Mouse (Mus musculus): ENCODE measurements around the gene Tchhl1. TPM values are rescaled to one million over a fixed set of nuclear protein-coding genes. Genes with fewer than 3 reads are reported as not detected.

Tchhl1 gene
- polyA plus RNA-seq, 1 experiment: not detected

DNA sequence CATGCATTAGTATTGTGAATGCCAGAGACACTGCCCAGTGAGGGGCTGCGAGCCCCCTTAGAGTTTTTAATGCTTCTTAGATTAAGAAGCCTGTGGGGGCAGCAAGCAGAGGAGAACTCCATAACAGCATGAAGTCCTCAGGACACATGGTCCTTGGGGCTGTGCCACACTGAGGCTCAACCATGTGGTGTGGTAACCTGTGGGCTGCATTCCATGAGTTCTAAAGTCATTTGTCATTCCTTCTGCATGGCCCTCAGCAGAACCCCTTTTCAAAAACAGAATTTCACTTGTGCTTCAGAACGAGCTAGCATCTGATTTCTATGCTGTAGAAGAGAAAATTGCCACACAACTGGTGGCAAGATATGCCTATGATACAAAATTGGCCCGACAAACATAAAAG, 23.6 kb downstream of the Tchhl1 start:
- TF ChIP-seq GATA1 (IDR thresholded peaks at IDR 0.05; ENCODE audit: low read length): no peak

DNA sequence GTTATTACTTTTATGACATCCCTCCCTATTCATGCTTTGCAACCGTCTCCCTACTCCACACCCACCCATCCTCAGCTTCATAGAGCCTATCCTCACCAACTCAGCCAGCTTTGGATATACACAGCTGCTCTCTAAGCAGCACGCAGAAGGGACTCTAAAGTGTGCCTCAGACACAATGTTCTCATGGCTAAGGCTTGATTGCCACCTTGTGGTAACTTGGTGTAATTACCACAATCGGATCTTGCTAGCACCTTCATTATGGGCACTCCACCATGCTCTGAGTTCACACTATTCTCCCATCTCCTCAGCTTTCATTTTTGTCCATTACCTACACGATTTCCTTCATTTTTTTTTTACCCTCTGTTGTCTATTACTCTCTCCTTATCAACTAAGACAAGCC, 25.4 kb downstream of the Tchhl1 start:
- no peak for TF ChIP-seq GATA1 (IDR thresholded peaks at IDR 0.05; ENCODE audit: low read length)

DNA sequence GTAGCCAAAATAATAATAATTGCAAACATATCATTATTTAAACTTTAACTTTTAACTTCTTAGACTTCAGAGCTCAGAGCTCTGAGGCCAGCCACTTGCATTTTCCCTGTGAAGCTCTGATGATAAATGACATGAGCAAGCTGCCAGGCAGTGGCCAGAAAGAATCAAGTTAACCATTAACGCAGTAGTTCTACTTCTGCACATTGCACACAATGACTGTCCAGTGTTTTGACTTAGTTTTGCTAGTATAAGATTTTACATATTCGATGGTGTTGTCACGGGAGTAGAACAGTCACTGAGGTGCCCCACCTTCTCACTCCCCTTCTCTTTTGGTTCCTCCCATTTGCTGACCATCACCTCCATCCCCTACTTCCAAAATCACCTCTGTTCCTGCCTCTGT, 28.6 kb downstream of the Tchhl1 start:
- TF ChIP-seq GATA1 (IDR thresholded peaks at IDR 0.05; ENCODE audit: low read length): no peak

DNA sequence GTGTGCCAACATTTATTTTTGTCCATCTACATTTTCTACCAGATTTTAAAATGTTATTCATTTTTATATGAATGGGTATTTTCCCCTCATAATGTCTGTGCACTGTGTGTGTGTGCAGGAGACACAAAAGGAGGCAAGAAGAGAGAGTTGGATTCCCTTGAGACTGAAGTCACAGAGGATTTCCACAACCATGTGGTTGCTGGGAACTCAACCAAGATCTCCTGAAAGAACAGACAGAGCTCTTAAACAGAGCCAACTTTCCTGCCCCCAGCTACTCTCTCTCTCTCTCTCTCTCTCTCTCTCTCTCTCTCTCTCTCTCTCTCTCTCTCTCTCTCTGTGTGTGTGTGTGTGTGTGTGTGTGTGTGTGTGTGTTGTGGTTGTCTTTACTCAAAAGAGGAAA, 30.6 kb downstream of the Tchhl1 start:
- no peak for TF ChIP-seq GATA1 (IDR thresholded peaks at IDR 0.05; ENCODE audit: low read length)

DNA sequence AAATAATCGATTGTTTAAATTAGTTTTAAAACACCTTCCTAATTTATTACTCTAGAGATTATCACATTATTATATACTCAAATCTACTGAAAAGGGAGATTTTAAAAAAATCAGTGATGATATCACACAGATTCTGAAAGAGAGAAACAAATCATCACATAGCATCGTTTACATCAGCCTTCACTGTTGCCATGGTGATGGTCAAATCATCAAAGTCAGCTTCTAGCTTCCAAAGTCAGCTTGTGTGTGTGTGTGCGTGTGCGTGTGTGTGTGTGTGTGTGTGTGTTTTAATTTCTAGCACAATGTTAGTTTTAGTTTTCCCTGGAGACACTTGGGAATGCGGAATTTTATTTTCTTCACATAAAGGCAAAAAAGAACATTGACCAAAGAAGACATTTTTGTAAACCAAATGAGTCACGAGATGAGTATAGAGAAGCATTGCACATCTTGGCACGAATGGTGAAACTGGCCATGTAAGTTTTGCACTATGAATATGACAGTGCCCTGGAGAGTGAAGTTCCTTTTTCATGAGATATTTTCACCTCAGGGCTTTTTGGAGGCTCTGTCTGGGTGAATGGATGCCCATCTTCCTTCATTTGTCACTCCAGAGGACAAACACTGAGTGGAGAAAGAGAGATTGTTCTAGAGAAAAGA, 36.1 kb downstream of the Tchhl1 start:
- no peak for TF ChIP-seq GATA1 (IDR thresholded peaks at IDR 0.05; ENCODE audit: low read length)

DNA sequence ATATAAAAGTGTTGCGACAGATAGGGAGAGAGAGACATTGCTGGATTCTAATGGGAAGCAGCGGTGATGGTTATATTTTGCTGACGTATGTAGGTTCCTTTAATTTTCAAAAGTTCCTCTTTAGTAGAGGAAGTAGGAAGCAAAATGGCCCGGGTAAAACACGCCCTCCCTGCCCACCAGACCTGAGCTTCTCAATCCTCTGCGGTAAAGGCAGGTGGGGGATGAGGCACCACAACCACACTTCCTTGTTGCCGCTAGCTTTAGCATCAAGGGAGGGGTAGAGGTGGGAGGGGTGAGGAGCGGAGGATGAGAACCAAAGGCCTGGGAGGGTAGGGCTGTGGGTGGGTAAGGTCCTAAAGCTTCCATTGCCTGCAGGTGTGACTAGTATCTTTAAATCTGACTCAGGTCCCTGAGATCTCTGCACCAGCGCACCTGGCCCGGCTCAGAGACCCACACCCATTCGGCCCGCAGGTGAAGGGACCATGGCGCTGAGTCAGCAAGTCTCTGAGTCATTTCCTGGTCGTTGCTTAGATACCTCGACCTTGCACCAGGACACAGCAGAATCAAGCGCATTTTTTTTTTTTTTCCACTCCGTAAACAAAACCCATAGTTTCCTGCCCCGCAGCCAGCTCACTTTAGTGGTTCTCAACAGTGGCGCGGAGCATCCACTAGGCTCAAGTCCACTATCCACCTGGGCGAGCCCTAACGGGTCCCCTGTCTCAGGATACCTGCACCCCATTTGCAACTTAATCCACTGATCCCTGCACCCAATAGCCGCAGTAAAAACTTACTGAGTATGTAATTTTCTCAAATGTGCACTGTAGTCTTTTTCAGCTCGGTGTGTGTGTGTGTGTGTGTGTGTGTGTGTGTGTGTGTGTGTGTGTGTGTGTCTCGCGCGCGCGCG, 37.7 kb downstream of the Tchhl1 start:
- TF ChIP-seq GATA1 (IDR thresholded peaks at IDR 0.05; ENCODE audit: low read length): no peak

DNA sequence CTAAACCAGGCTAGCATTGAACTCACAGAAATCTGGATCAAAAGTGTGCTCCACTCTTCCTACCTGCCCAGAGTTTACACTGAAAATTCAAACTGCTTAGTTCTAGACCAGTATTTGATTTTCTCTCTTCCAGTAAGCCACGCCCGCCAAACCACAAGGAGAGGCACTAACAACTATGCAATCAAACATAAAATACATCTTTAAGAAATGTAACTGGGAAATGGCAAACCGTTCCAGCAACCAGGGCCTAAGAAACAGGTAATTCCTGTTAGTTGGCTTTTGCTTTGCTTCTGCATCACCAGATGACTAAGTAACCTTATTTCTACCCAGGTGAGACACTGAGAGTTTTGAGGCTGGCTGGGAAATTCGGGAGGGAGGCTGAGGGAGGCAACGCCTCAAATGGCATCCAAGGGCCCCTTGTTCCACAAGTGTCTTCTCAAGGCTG, 38.3 kb downstream of the Tchhl1 start:
- TF ChIP-seq GATA1 (IDR thresholded peaks at IDR 0.05; ENCODE audit: low read length): no peak

DNA sequence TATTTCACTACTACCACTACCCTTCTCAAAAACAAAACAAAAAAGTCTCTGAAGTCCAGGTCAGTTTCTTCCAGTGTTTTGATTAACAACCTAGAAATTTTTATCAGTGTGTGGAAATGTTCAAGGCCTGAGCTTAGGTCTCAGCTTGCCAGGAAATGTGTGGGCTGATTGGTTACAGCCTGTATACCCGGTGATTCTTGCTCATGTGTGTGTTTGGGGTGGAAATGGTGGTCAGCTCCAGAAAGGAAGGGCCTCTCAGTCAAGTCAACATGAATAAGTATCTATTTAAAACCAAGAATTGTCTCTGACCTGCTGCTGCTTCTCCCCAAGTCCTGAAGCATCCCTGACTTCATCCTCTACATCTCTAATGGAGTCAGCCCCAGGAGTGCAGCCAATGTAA, 40.7 kb downstream of the Tchhl1 start:
- no peak for TF ChIP-seq GATA1 (IDR thresholded peaks at IDR 0.05; ENCODE audit: low read length)

DNA sequence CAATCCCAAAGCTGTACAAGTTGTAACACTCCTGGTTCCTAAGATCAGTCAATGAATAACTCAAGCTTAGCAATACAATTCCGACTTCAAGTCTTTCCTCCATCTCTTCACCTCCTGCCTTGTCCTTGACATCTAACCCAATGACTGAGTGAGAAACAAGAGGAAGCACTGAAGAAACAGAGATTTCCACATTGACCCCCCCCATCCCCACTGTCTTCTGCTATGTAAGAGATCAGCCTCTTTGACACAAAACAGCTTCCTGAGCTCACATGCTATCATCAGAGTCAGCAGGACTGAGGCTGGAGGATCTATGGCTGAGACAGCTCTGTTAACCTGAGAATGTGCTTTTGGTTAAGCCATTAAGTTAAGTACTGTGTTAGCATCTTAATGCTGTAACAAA, 42.5 kb downstream of the Tchhl1 start:
- TF ChIP-seq GATA1 (IDR thresholded peaks at IDR 0.05; ENCODE audit: low read length): no peak

DNA sequence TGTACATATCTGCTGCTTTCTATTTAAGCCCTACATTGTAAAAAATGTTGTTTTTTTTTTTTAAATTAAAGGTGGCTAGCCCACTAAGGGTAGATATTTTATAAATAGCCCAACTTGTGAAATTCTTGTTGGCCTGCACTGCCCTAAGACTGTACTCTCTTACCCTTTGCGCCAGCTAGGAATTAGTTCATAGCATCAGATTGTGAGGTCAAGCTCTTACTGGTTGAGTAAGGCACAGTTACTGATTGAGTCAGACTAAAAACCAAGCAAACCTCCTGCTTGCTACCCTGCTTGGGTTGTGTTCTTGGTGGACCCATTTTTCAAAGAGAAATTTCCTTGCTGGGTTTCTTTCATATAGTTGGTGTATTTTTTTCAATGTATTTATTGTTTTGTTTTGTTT, 43.2 kb downstream of the Tchhl1 start:
- no peak for TF ChIP-seq GATA1 (IDR thresholded peaks at IDR 0.05; ENCODE audit: low read length)

DNA sequence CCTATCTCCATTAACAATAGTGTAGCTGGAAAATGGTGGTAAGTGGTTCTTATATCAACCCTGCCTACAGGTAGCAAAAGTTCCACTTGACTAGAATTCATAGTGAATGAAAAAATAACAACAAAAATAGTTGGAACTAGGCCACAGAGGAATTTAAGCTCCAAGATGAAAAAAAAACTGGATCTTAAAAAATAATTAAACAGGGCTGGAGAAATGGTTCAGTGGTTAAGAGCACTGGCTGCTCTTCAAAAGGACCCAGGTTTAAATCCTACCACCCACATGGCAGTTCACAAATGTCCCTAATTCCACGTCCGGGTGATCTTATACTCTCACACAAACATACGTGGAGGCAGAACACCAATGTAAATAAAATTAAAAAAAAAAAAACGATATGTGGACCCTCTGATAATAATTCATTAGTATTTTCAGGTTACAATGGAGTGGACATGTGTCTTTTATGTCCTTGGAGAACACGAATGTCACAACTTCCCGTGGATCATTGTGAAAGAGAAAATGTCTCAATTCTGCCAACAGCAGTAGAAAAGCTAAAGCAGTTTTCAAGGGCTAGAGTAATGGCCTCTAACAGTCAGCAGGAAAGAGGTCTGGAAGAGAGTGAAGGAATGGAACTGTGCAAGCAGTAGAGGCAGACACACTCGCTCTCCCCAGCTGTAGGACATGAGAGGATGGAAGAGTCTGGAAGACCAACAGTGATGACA, 44.0 kb downstream of the Tchhl1 start:
- TF ChIP-seq GATA1 (IDR thresholded peaks at IDR 0.05; ENCODE audit: low read length): no peak

DNA sequence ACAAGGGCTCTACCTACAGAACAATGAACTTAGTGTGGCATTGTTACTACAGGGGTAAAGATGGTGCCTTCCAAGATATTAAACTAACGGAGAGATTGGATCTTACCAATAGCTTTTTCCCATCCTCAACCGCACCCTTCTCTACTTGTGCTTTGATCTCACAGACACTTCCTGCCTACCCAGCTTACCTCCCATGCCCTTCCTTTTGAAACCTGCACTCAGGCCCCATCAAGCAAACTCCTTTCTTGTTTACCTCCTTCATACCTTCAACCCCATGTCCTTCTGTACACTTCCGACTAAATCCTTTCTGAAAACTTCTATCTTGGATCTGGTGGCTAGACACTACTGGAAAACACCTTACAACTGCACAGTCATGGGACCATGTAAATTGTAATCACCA, 46.1 kb downstream of the Tchhl1 start:
- TF ChIP-seq GATA1 (IDR thresholded peaks at IDR 0.05; ENCODE audit: low read length): no peak

DNA sequence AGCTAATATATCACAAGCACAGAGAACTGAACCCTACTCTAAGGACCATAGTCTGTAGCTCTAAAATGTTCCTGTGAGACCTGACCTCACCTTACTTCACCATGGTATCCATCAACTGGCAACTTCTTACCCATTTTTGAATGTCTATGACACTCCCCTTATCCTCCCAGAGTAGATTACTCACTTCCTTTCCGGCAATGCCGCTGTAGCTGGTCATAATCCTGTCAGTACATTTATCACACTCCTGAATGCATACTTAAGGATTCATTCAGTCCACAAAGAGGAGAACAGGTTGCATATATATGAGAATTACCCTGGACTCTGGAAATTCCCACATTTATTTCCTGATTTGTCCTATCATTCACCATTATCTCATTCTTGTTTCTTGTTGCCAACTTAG, 48.8 kb downstream of the Tchhl1 start:
- TF ChIP-seq GATA1 (IDR thresholded peaks at IDR 0.05; ENCODE audit: low read length): no peak

DNA sequence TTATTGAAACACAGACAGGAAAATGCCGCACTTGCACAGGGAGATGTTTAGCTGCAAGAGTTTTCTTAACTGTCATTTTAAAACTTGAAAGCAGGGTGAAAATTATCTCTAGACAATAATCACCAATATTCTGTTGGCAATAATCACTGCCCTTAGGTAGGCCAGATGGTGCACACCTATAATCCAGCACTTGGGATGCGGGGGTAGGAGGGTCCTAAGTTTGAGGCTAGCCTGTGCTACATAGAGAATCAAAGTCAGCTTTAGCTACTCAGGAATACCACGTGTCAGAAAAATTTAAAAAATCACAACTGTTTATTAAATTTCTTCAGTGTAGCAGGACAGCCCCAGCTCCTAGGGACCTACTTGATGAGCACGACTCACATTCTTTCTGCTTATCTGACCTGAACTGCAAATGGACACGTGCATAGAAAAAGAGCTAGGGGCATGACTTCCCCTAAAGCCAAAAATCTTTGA, 51.3 kb downstream of the Tchhl1 start:
- TF ChIP-seq GATA1 (IDR thresholded peaks at IDR 0.05; ENCODE audit: low read length): no peak

DNA sequence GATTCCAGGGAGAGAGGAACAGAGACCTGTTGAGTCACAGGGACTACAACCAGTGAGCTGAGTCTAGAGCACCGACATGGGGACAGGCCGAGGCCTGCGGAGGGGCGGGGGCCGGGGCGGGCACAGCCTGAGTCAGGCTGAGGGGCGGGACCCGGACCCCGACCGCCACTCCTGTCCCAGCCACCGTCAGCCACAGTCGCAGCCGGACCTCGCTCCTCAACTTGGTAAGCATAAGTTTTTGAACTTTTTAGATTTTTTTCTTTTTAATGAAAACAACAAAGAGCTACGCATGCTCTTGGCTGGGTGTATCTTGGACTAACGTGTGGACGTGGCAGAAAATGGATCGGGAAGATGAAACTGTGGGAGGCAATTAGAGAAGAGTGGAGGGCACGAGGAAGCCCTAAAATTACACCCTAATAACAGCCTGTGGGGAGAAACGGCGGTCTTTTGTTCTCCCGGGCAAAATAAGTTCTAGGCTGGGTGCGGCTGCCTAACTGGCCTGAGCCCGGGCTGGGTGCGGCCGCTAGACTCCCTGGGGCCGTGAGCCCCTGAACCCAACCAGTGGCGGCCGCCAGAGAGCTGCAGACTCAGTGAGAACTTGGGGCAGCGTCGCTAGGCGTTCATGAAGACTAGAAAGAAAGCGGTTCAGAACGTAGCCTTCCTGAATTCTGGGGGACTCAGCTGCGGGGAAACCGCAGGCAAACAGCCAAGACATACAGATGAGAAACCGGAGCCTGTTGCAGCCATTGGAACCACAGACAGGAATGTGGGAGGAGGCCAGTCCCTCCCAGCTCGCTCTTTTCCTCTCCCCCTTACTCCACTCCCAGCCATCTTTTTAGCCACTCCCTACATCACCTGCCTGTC, 52.0 kb downstream of the Tchhl1 start, which contains the start of gene S100a11:
Gene S100a11 (plus strand): TSS at position 159 of the 864 bp plus-strand sequence.
- TF ChIP-seq GATA1 (IDR thresholded peaks at IDR 0.05; ENCODE audit: low read length): no peak

Other genes with a start within 250 kb of the Tchhl1 start
- not detected in 2 replicates for gene Flg, start 195.2 kb upstream of the Tchhl1 start, polyA plus RNA-seq (2012)
- gene Hrnr, start 149.0 kb upstream of the Tchhl1 start, polyA plus RNA-seq (2012): not detected in 2 replicates
- gene Rptn, start 75.1 kb upstream of the Tchhl1 start, polyA plus RNA-seq (2012): not detected in 2 replicates
- not detected in 2 replicates for gene Tchh, start 26.4 kb upstream of the Tchhl1 start, polyA plus RNA-seq (2012)
- gene S100a11, start 51.7 kb downstream of the Tchhl1 start, polyA plus RNA-seq (2012): not detected in 2 replicates
- gene S100a10, start 86.3 kb downstream of the Tchhl1 start, polyA plus RNA-seq (2012): not detected in 2 replicates
- not detected in 2 replicates for gene Tdpoz2, start 183.9 kb downstream of the Tchhl1 start, polyA plus RNA-seq (2012)
- gene Tdpoz1, start 207.6 kb downstream of the Tchhl1 start, polyA plus RNA-seq (2012): not detected in 2 replicates
- not detected in 2 replicates for gene Gm37596, start 224.3 kb downstream of the Tchhl1 start, polyA plus RNA-seq (2012)

Data from G1E-ER4 (cell line).